Mouse (Mus musculus) C2C12 (cell line): ENCODE measurements around the gene Cxcl5. TPM values are rescaled to one million over a fixed set of nuclear protein-coding genes. Genes with fewer than 3 reads are reported as not detected.

Experiments used
- H3K27me3 ChIP-seq: one replicate; pipeline ENCODE4 v1.6.1; 2011; ENCODE audit not compliant: control insufficient read depth, insufficient read depth, insufficient read length
- H3K36me3 ChIP-seq: one replicate; pipeline ENCODE4 v1.6.1; 2011; ENCODE audit not compliant: control insufficient read depth, insufficient read depth
- H3K4me3 ChIP-seq: one replicate; pipeline ENCODE4 v1.5.1; 2011; ENCODE audit warnings: mild to moderate bottlenecking, control low read depth; ENCODE audit not compliant: poor library complexity, insufficient read depth, severe bottlenecking
- H3K79me2 ChIP-seq: one replicate; pipeline ENCODE4 v1.6.1; 2011; ENCODE audit not compliant: control insufficient read depth, insufficient read depth
- H3K79me3 ChIP-seq: one replicate; pipeline ENCODE4 v1.6.1; 2011; ENCODE audit warnings: low read depth, control low read depth
- H3ac ChIP-seq: one replicate; pipeline ENCODE3; 2011; ENCODE audit warnings: low read depth; ENCODE audit not compliant: control insufficient read depth, insufficient read length
- CEBPB ChIP-seq: IDR thresholded peaks from one replicate; pipeline ENCODE4 v1.6.1; 2011; ENCODE audit warnings: low read depth, mild to moderate bottlenecking, control low read depth, moderate library complexity
- FOSL1 ChIP-seq: IDR thresholded peaks from one replicate; pipeline ENCODE4 v1.8.0; 2011; ENCODE audit warnings: mild to moderate bottlenecking, low read length; ENCODE audit not compliant: poor library complexity, insufficient read depth, severe bottlenecking
- MAX ChIP-seq: IDR thresholded peaks from one replicate; pipeline ENCODE4 v1.6.1; 2011; ENCODE audit warnings: mild to moderate bottlenecking, control low read depth
- MYOG ChIP-seq: IDR thresholded peaks from one replicate; pipeline ENCODE4 v1.6.1; 2011; ENCODE audit not compliant: control insufficient read depth, insufficient read length; ENCODE audit errors: extremely low read depth
- USF1 ChIP-seq: IDR thresholded peaks from one replicate; pipeline ENCODE4 v1.6.1; 2011; ENCODE audit warnings: low read depth, mild to moderate bottlenecking, control low read depth, moderate library complexity
- microRNA-seq: library from miRNA; unstranded; fragments of <30 nt; microRNA quantifications from one replicate; pipeline ENCODE4, GENCODE M21; 2019; ENCODE audit warnings: borderline microRNAs expressed
- polyA plus RNA-seq: library from polyadenylated mRNA; unstranded; fragments of >200 nt; fragmentation: generic; extraction: Trizol; gene quantifications from one replicate; pipeline ENCODE4 v1.2.1, GENCODE M21; 2012; ENCODE audit warnings: missing spikeins

The Cxcl5 gene
- polyA plus RNA-seq, 1 experiment: 0.14 TPM

- H3K79me2 ChIP-seq: no peaks in the 10 kb centered on the region
- no peaks in the 10 kb centered on the region for H3K79me3 ChIP-seq
- no peaks in the 10 kb centered on the region for H3K36me3 ChIP-seq
- no peaks in the 10 kb centered on the region for H3K27me3 ChIP-seq
- no peak for TF ChIP-seq MAX
- no peak for TF ChIP-seq FOSL1
- TF ChIP-seq MYOG: no peak
- TF ChIP-seq USF1: peak; percentile 25
- TF ChIP-seq CEBPB: no peak
- H3ac ChIP-seq: no peak overlapping the region
- no peak overlapping the region for H3K4me3 ChIP-seq
Observed at GRCm38 (mm10) chr5:90807176-90807950, 48.2 kb downstream of the Cxcl5 start.

Small RNAs within 50 kb of the gene (microRNA-seq; reads per million reads assigned to microRNA genes)
- not detected for gene Gm24322

Other genes with a start within 250 kb of the Cxcl5 start
- not detected for gene Afm, start 240.4 kb upstream of the Cxcl5 start, polyA plus RNA-seq
- gene 5830473C10Rik, start 198.3 kb upstream of the Cxcl5 start, polyA plus RNA-seq: not detected
- 0.12 TPM for gene Rassf6, start 118.7 kb upstream of the Cxcl5 start, polyA plus RNA-seq
- gene Ppbp, start 9.2 kb downstream of the Cxcl5 start, polyA plus RNA-seq: 0.06 TPM
- gene Pf4, start 13.1 kb downstream of the Cxcl5 start, polyA plus RNA-seq: not detected
- gene Cxcl3, start 26.7 kb downstream of the Cxcl5 start, polyA plus RNA-seq: not detected
- not detected for gene Cxcl15, start 35.2 kb downstream of the Cxcl5 start, polyA plus RNA-seq
- gene Cxcl1, start 131.9 kb downstream of the Cxcl5 start, polyA plus RNA-seq: 0.66 TPM
- gene Cxcl2, start 144.5 kb downstream of the Cxcl5 start, polyA plus RNA-seq: not detected
- 10.2 TPM for gene Mthfd2l, start 171.8 kb downstream of the Cxcl5 start, polyA plus RNA-seq